Mouse (Mus musculus) spleen, adult 2 months (tissue): ENCODE data around the gene Gpr137.

Experiments used
- CTCF ChIP-seq: fragments of 200-500 bp; IDR thresholded peaks from 2 replicates; pipeline ENCODE4 v1.5.1; 2011; ENCODE audit warnings: mild to moderate bottlenecking, inconsistent platforms; ENCODE audit not compliant: insufficient read depth, insufficient read length, insufficient replicate concordance; ENCODE audit errors: extremely low read depth
- POLR2A ChIP-seq: fragments of 200-500 bp; IDR thresholded peaks from 2 replicates; pipeline ENCODE4 v1.6.1; 2011; ENCODE audit warnings: low read depth, low read length, inconsistent platforms

GRCm38 (mm10) chr19:6955424-6955823, 13.1 kb upstream of the Gpr137 start:
- TF ChIP-seq POLR2A, result no peak
- no peak for TF ChIP-seq CTCF
